Mouse (Mus musculus): ENCODE data around the gene Gm9767.

The Gm9767 gene

DNA sequence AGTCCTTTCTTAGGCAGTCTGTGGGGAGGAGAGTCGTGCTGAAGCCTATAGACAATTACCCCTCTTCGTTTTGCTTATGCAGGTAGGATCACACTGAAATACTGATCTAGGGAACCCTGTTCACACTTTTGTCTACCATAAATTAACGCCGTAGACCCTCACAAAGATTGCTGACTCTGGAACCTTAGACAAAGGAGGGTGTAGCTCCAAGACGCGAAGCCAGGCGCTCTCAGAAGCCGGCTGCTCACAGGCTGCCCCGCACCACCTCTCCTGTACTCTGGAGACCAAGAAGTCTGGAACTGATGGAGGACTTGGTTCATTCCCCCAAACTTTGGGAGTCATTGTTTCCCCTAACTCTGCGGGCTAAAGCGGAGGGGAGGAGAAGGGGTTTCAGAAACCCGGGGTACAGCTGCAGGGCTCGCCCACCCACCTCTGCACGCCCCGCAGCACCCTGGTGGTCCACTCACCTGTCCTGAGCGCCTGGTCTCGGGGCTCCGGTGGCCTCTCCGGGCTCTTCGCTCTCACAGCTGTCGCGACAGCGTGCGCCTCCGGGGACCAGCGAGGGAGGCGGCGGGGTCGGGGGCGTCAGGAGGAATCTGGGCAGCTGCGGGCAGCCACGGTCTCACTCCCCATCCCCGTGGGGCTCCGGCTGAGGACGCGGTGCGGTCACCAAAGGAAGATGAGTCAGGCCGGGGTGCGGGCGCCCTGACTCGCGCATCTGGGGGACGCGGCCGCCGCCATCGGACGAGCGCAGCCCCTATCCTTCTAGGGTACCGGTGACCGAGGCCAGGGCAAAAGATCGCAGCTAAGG lies at the start of gene Gm9767:
TSS of gene Gm9767 (plus strand) at position 585 of the 811 bp plus-strand sequence.
- no peak for DNase-seq (ENCODE audit: low spot score in 2 of 2)

- no peak for DNase-seq (ENCODE audit: low spot score in 2 of 2)
Observed at GRCm38 (mm10) chr10:26034931-26035330, 43.1 kb upstream of the Gm9767 start.

DNA sequence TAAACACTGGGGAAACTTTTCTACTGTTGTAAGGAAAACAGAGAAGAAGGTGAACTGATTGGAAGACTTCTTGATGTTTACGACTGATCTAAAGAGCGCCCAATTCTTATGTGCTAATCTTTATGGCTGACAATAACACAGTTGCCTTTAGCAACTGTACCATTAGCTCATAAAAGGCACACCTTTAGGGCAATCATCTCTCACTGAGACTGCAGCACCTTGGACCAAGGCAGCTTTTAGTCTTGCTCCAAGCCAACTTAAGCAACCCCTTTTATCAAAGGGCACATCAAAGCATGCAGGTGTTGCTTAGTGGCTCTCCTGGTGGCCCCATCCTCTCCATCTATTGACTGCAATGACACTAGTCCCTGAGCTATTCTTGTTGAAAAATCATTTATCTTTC lies 26.9 kb upstream of the Gm9767 start:
- DNase-seq (ENCODE audit: low spot score in 2 of 2) = no peak

DNA sequence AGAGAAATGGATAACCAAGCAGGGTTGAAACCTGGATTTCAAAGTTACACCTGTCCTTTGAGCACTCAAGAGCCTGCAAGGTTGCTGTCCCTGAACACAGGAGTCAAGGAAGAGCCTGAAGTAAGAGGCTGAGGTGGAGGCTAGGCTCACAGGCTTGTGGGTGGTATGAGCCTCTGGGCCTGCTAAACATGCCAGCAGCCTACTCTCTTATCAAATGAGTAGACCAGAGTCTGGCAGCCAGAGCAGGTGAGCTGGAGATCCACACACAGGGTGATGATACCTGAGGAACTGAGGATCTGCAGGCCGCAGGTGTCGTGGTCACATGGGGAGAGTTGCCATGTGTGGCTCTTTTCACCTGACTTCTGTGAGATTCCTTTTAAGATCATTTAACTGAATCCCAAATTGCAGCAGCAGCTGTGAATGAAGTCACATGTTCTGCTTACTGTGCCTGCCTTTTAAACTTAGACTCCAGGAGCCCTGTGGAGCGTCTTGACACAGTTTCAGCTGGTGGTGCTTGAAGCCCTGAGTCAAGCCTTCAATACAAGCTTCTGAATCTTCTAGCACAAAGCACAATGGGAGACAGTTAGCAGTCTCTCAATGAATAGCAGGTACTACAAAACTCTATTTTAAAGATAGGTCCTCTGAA lies 18.3 kb upstream of the Gm9767 start:
- DNase-seq (ENCODE audit: low spot score in 2 of 2) = no peak

GRCm38 (mm10) chr10:26063071-26063470 lies 15.0 kb upstream of the Gm9767 start:
- no peak for DNase-seq (ENCODE audit: low spot score in 2 of 2)

GRCm38 (mm10) chr10:26071986-26072385 lies 6.1 kb upstream of the Gm9767 start:
- DNase-seq (ENCODE audit: low spot score in 2 of 2) = no peak

- no peak for DNase-seq (ENCODE audit: low spot score in 2 of 2)
Observed at GRCm38 (mm10) chr10:26076949-26077348, 1.1 kb upstream of the Gm9767 start.

- DNase-seq (ENCODE audit: low spot score in 2 of 2) = peak in 1 of 2 experiments; percentile 1
Observed at GRCm38 (mm10) chr10:26078521-26079142, 577 bp downstream of the Gm9767 start, which contains the start of gene Tmem200a. Gene Tmem200a, minus strand, starts transcription at chr10:26079052.

DNA sequence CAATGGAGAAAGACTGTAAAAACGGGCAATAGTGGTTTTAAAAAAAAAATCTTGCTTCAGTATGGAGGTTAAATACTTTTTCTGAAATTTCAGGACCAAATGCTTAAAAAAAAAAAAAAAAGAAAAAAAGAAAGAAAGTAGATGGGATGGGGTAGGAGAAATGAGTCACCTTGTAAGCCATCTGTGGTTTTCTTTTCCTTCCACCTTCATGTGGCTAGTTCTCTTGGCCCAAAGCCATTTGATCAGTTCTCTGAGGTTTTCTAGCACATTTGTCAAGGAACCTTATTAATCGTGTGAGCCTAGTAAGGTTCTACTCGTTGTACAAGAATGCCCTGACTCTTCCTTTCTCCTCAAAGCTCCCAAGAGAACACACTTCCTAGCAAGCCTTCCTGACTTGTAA lies 1.6 kb downstream of the Gm9767 start:
- DNase-seq (ENCODE audit: low spot score in 2 of 2) = no peak

DNA sequence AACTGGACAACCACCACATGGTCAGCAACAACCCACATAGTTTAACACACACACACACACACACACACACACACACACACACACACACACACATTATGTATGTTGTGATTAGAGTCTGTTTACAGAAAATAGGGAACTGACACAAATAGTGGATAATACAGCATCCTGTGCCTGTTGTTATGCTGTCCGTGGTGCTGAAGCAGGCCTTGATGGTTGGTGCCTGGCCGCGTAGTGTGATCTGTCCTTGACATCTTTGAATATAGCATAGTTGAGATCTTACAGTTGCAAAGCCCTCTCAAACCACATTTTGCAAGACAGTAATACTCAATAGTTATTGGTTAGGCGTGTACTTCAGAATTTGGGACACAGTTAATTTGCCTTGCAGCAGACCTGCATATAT lies 4.0 kb downstream of the Gm9767 start:
- DNase-seq (ENCODE audit: low spot score in 2 of 2) = no peak

DNA sequence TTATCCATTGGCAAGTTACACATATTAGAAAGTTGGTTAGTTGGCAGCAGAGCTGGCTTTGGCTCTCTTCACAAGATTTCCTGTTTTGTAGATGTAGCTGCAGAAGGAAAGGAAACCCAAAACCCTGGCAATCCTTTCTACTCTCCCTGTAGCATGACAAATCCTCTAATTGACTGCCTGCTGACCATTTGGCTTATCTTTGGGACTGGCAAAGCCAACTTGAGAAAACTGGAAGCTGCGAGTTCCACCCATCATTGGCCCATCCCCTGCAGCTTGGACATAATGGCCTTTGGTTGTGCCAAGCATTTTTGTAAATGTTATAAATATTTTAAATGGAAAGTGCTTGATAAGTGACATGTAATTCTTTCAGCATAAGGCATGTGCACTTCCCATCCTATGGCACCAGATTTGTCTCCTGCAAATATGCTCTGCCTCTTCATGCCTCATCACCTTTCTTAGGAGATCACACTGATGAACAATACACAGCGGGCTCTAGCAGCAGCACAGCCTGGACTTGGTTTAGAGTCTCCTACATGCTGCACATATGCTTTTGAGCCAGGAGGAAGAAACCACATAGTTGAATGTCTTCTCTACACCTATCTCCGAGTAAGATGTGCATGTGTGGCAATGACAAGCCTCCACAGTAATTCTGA lies 25.4 kb downstream of the Gm9767 start:
- DNase-seq (ENCODE audit: low spot score in 2 of 2) = no peak

GRCm38 (mm10) chr10:26114409-26114808 lies 36.4 kb downstream of the Gm9767 start:
- DNase-seq (ENCODE audit: low spot score in 2 of 2) = no peak

DNA sequence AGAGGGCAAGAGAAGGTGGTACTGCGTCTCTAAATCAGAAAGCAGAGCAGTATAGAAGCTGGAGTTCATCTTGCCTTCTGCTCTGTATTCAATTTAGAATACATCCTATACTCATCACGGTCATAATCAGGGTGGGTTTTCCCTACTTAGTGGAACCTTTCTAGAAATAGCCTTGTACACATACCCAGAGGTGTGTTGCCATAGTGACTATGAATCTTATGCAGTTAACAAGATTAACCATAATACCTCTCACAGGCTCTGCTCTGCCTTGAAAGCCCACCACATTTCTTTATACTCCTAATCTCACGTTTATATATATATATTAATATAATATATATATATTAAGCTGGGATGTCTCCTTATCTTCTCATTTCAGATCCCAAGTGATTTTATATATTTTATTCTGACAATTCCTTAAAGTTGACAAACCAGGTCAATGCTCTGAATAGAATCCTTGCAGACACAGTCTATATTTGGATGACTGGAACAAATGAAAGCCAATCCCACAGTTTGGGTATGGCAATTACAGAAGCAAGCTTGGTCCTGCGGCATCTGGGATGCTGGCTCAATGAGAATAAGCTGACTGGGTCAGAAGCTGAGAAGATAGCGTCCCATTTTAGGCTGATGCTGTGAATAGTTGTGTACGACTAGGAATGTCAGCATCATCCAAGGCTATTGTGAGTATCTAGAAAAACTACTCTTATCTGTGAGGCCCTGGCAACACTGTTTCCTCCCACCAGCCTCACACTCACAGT lies 41.2 kb downstream of the Gm9767 start:
- DNase-seq (ENCODE audit: low spot score in 2 of 2) = no peak

DNA sequence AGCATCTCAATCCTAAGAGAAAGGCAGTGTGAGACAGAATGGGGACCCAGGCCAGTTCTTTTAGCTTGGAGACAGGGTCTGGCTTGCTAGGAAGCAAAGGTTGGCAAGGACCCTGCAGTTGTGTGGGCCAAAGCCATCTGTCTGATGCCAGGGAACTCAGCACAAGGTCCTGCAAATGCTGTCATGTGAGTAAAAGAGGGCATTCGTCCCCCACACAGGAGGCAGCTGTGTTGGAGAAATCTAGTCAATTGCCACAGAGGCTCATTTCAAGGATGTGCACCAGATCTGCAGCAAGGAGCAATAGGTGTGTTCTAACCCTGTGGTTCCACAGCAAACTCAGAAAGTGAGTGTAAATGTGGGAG lies 41.7 kb downstream of the Gm9767 start:
- DNase-seq (ENCODE audit: low spot score in 2 of 2) = no peak

All from natural killer cell, adult 2 months (primary cell).